Mouse (Mus musculus) megakaryocyte, embryonic 14.5 days (primary cell): ENCODE data around the gene Ccdc58. TPM values are rescaled to one million over a fixed set of nuclear protein-coding genes. Genes with fewer than 3 reads are reported as not detected.
"Not testable (repeated sequence)": the region's sequence is repeated elsewhere in the genome, so short reads cannot be mapped to it uniquely, and the experiment has no call there.

ENCODE experiments used
- H3K27me3 ChIP-seq: replicated peaks from 2 replicates; pipeline ENCODE3; 2012; ENCODE audit warnings: inconsistent platforms
- H3K36me3 ChIP-seq: replicated peaks from 2 replicates; pipeline ENCODE3; 2012; ENCODE audit warnings: low read length, inconsistent platforms, mixed read lengths
- H3K4me1 ChIP-seq: 2 replicates; pipeline ENCODE4 v1.6.1; 2012; ENCODE audit warnings: inconsistent platforms
- H3K4me3 ChIP-seq: replicated peaks from 2 replicates; pipeline ENCODE3; 2012; ENCODE audit warnings: moderate library complexity, mild to moderate bottlenecking, inconsistent platforms
- H3K9me3 ChIP-seq: 2 replicates; pipeline ENCODE4 v1.6.1; 2012; ENCODE audit warnings: inconsistent platforms
- FLI1 ChIP-seq: IDR thresholded peaks from 2 replicates; pipeline ENCODE4 v1.6.1; 2012; ENCODE audit warnings: low read length, inconsistent platforms, mixed read lengths
- GATA1 ChIP-seq: IDR thresholded peaks from 3 replicates; pipeline ENCODE4 v1.6.1; 2012; ENCODE audit warnings: mixed read lengths, low read length, inconsistent platforms, borderline replicate concordance
- polyA plus RNA-seq: library from polyadenylated mRNA; stranded (reverse); fragments of >175 nt; gene quantifications from 2 replicates; pipeline ENCODE4 v1.2.3, GENCODE M21; 2012; ENCODE audit warnings: low replicate concordance; ENCODE audit not compliant: insufficient read depth

The Ccdc58 gene
- polyA plus RNA-seq, 1 experiment = 7.6 TPM

DNA sequence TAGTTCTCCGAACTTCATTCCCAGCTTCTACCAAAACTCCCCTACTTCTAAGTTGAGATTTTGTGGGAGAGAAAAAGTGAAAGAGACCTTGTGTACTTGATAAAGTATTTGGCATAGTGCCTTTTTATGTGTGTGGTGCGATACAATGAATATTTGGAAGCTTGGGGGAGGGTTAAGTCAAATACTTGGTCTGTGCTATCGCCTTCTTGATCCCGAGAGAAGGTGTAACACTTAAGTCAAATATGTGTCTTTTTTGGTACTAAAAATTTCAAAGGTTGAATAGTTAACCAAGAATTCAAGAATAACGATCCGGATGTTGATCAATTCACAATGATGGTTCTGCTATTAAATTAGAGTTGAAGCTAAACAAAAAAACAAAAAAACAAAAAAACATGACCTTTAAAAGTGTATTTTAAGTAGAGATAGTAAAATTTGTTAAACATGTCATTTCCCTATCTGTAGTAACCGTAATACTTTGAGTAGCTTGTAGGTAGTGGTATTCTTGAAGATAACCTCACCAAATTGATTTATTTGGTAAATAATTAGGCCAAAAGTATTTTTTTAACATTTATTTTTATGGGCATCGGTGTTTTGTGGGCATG, 1.0 kb downstream of the Ccdc58 start:
- Histone ChIP-seq H3K4me1 (peaks cover 50% of the 10 kb centered on the region), H3K27me3 (no peaks in the 10 kb centered on the region), H3K36me3 (peaks cover 38% of the 10 kb centered on the region), H3K4me3 (peak overlapping the region; percentile 99), H3K9me3 (no peaks in the 10 kb centered on the region)
- no peak for TF ChIP-seq GATA1
- TF ChIP-seq FLI1 = no peak

DNA sequence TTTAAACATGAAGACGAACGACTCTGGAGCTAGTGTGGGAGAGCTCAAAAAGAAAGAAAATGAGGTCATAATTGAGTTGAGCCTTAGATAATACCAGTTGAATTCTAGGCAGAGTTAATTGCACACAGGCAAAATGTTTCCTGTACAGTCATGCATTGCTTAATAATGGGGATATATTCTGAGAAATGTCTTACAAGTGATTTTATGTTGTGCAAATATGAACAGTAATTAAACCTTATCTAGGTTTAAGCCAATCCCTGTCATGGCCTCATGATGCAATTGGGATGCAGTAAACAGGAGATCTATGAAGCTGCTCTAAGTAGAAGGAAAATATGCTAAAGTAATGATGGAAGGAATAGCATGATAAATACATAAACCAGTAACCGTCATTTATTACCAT, 3.3 kb downstream of the Ccdc58 start:
- TF ChIP-seq GATA1 = no peak
- no peak for TF ChIP-seq FLI1
- Histone ChIP-seq H3K36me3 (peaks cover 40% of the 10 kb centered on the region), H3K4me3 (no peak overlapping the region), H3K9me3 (no peaks in the 10 kb centered on the region), H3K4me1 (peaks cover 35% of the 10 kb centered on the region), H3K27me3 (no peaks in the 10 kb centered on the region)

DNA sequence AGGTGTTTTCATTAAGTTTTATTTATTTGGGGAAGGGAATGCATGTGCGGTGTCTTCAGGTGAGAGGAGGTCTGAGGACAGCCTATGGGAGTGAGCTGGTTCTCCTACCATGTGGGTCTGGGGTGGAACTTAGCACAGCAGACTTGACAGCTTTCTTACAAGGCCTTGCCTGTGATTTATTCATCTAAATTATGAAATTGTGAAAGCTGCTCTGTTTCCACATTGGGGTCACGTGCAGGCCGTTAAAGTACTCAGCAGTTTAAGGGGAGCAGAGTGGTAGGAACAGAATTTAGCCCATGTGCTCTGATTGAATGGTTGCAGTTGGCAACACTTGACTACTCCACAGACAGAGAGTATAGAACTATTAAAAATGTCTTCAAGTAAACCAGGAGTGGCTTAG, 8.4 kb downstream of the Ccdc58 start:
- no peak overlapping the region for H3K4me3 ChIP-seq
- no peaks in the 10 kb centered on the region for H3K27me3 ChIP-seq
- no peaks in the 10 kb centered on the region for H3K9me3 ChIP-seq
- peaks cover 69% of the 10 kb centered on the region for H3K36me3 ChIP-seq
- peaks cover 14% of the 10 kb centered on the region for H3K4me1 ChIP-seq
- TF ChIP-seq GATA1 = no peak
- TF ChIP-seq FLI1 = no peak

DNA sequence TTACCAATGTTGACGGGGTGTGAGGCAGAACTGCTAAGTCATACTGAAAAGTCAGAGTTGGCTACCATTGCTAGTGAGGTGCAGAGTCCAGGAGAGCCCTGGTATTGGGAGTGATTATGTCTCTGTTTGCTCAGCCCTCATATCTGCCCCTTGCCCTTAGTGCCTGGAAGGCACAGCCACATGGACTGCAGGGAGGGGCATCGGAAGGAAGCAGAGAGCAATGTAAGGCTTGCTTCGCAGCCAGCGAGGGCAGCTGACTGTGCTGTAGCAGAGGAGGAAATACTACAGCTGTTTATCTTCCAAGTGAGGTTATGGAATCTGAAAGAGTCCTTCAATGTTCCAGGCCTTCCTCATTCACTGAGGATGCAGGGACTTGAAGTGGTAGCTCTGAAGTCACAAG, 16.4 kb downstream of the Ccdc58 start:
- H3K4me1 ChIP-seq = peaks cover 22% of the 10 kb centered on the region
- peak overlapping the region; percentile 78 for H3K4me3 ChIP-seq
- TF ChIP-seq GATA1 = no peak
- H3K9me3 ChIP-seq = no peaks in the 10 kb centered on the region
- H3K36me3 ChIP-seq = peaks cover 92% of the 10 kb centered on the region
- no peaks in the 10 kb centered on the region for H3K27me3 ChIP-seq

DNA sequence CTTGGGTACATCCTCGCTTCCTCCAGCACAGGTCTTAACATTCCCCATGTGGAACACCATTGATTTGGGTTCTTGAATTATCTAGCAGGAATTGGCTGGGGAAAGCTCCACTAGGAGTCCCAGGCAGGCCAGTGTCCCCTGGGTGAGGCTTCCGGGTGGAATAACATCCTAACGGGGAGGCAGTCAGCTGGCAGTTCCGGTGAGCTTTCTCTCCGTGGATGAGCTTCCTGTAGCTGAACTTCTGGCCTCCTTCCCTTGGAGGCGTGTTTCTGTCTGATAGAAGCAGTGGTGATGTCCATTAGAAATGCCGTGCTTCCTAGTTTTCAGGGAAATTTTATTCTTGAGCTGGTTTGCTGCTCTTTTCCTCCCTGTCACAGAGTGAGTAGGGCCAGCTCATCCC, 17.6 kb downstream of the Ccdc58 start:
- TF ChIP-seq FLI1 (no peak), GATA1 (no peak)
- Histone ChIP-seq H3K36me3 (peaks cover 85% of the 10 kb centered on the region), H3K4me1 (peaks cover 22% of the 10 kb centered on the region), H3K9me3 (no peaks in the 10 kb centered on the region), H3K4me3 (no peak overlapping the region), H3K27me3 (no peaks in the 10 kb centered on the region)

DNA sequence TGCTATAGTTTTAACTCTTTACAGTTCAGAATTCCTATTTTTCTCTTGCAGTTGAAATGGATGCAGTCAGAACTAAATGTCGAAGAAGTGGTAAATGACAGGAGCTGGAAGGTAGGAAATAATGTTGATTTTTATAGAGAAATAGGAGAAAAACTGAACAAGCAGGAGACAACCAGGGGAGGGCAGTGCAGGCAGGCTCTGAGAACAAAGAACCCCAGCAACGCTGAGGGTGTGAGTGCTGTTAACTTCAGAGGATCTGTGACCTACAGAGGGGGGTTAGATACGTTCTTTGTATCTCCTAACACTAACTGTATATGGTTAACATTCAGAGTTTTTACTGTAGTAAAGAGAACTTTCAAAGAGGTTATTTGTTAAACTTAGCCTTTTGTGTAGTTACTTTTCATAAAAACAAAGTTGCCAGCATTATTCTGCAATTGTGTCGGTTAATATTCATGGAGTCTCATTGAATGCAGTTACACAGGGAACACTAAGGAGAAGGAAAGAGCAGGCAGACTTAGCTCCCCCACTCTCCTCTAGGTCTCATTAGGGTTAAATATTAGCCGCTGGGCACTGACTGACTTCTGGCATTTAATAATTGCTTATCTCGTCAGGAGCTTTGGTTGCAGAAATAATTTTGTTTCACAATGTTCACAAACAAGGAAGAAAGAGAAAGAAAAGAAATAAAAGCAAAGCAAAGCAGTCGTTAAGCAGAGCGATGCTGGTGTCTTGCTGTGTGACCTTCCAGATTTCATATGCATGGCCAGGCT, 18.5 kb downstream of the Ccdc58 start:
- TF ChIP-seq FLI1 = no peak
- TF ChIP-seq GATA1 = no peak
- Histone ChIP-seq H3K9me3 (no peaks in the 10 kb centered on the region), H3K36me3 (peaks cover 75% of the 10 kb centered on the region)

DNA sequence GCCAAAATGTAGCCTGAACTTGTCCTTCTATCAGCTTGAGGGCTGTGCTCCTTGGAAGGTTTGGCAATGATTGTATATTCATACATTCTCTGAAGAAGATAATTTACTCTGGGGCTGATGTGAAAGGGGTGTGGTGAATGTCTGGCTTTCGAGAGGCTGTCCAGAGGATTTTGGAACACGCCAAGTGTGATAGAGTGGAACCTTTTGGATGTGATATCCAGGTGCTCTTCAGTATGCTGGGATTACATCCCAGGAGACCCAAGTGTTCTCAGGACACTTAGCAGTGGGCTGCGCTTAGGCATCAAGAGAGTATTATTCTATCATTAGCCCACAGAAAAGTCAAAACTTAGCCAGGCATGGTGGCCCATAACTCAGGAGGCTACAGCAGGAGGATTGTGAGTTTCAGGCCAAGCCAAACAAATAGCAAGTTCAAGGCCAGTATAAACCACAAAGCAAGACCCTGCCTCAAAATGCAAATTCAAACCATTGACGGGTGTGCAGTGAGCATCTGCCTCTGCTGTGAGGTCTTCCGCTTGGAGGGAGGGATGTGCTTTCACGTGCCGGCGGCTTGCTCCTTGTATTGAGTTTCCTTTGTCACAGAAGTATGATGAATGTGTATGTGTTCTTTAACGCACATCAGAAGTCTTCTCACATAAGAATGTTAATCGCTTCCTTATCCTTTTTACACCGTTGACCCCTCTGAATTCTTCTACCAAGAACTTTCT, 19.5 kb downstream of the Ccdc58 start:
- H3K4me3 ChIP-seq = no peak overlapping the region
- no peaks in the 10 kb centered on the region for H3K27me3 ChIP-seq
- no peaks in the 10 kb centered on the region for H3K9me3 ChIP-seq
- no peak for TF ChIP-seq GATA1
- TF ChIP-seq FLI1 = no peak
- peaks cover 22% of the 10 kb centered on the region for H3K4me1 ChIP-seq
- peaks cover 70% of the 10 kb centered on the region for H3K36me3 ChIP-seq

More for the DNA sequence above, 18.5 kb downstream of the Ccdc58 start:
- Histone ChIP-seq H3K4me3 (no peak overlapping the region), H3K4me1 (peaks cover 22% of the 10 kb centered on the region), H3K27me3 (no peaks in the 10 kb centered on the region)

DNA sequence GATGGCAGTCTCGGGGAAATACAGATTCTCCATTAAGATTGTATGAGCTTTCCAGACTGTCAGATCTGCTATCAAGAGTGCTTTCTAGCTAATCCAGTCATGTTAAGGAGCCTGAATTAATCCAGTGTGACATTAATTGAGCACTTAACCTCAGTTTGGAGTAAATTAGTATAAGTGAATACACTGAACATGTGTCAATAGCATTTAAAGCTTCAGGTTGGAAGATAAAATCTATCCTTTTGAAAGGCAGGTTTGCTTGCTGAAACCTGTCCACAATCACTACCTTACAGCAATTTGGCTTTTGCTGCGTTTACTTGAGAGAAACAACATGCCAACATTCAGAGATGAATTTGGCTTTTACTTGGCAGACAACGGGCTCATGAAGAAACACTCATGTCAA, 22.6 kb downstream of the Ccdc58 start:
- peaks cover 50% of the 10 kb centered on the region for H3K36me3 ChIP-seq
- no peaks in the 10 kb centered on the region for H3K27me3 ChIP-seq
- no peak overlapping the region for H3K4me3 ChIP-seq
- no peaks in the 10 kb centered on the region for H3K9me3 ChIP-seq
- peaks cover 9% of the 10 kb centered on the region for H3K4me1 ChIP-seq
- TF ChIP-seq FLI1 (no peak), GATA1 (no peak)

DNA sequence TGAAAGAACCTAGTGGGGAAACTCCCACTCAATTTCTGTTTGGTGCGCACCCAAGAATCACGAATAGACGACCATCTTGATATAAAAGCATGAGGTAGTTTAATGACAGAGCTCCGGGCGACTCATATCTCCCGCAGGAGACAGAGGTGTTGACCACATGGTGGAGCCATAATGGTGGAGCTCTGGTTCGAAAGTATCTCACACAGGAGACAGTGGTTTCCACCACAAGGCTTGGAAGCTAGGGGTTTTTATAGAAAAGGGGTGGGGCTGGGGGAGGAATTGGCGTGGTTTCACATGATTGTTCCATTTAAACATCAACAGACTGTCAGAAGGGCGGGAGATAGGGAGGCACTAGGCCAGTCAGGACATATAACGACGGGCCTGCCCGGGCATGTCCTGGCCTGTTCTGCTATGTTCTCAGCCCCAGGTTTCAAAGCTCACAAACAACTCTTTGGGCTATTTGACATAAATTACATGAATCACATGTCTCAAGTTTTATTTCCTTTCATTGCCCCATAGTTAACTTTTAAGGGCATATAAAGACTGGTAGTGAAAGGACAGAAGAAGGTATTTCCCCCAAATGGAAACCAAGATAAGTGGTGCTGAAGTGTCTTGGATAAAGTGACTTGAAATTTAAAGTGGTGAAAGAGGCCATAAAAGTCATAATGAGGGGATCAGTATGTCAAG, 26.5 kb downstream of the Ccdc58 start:
- H3K4me1 ChIP-seq, H3K4me3 ChIP-seq, H3K27me3 ChIP-seq, H3K9me3 ChIP-seq: not testable (repeated sequence)
- H3K36me3 ChIP-seq = peaks cover 13% of the 10 kb centered on the region

DNA sequence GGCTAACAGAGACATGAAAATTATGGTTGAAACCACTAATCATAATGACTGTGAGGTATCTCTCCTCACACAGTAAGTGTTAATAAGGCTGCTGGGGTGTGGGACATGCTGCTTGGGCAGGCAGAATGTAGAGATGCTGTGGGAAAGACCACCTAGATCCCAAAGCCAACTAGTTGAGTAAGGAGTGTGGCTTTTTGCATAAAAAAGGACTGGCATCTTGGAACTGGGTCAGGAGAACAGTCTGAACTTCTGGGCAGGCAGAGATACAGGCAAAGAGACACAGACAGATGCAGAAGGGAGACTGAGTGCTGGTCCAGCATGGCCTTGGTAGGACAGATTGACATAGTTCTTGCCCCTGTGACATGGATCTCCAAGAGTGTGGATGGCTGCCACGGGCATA, 30.0 kb downstream of the Ccdc58 start:
- H3K9me3 ChIP-seq = peaks cover 10% of the 10 kb centered on the region
- H3K4me3 ChIP-seq = peak overlapping the region; percentile 51
- no peaks in the 10 kb centered on the region for H3K27me3 ChIP-seq
- TF ChIP-seq FLI1 (no peak), GATA1 (no peak)
- peaks cover 4% of the 10 kb centered on the region for H3K4me1 ChIP-seq
- peaks cover 5% of the 10 kb centered on the region for H3K36me3 ChIP-seq
